Mouse (Mus musculus): Measurements from ENCODE around the gene Axin1. TPM values are rescaled to one million over a fixed set of nuclear protein-coding genes. Genes with fewer than 3 reads are reported as not detected.

The Axin1 gene
- polyA plus RNA-seq, 1 experiment from 2014 or later = 7.1 TPM

GRCm38 (mm10) chr17:26192481-26193190, 54.1 kb downstream of the Axin1 start:
- Histone ChIP-seq H3K9ac (replicated peaks; ENCODE audit: low read depth, low read length) (no peak overlapping the region), H3K4me3 (ENCODE audit: low read depth, low read length) (no peak overlapping the region), H3K4me2 (ENCODE audit: low read depth, low read length) (no peak overlapping the region), H3K27me3 (ENCODE audit: control insufficient read depth, insufficient read depth, low read length) (no peaks in the 10 kb centered on the region), H3K4me1 (ENCODE audit: control insufficient read depth, insufficient read depth, low read length) (no peaks in the 10 kb centered on the region), H3K9me3 (ENCODE audit: control insufficient read depth, low read length) (no peaks in the 10 kb centered on the region), H3K36me3 (ENCODE audit: control insufficient read depth, insufficient read depth, low read length) (peaks cover 58% of the 10 kb centered on the region), H3K27ac (ENCODE audit: low read depth, low read length) (no peak overlapping the region)
- ATAC-seq (ENCODE audit: low read depth) = no peak
- WGBS = 98% methylated on average over 15 of the region's 15 CpGs

GRCm38 (mm10) chr17:26198892-26199291, 60.4 kb downstream of the Axin1 start, which contains the start of gene Pdia2:
Pdia2 (minus strand) TSS chr17:26199087.
- no peak within 1 kb of the TSS for H3K4me3 ChIP-seq (ENCODE audit: low read depth, low read length)
- H3K9me3 ChIP-seq (ENCODE audit: control insufficient read depth, low read length) = no peaks in the 10 kb centered on the region
- 86% methylated on average over 4 of the region's 4 CpGs for WGBS
- peaks cover 25% of the 10 kb centered on the region for H3K27me3 ChIP-seq (ENCODE audit: control insufficient read depth, insufficient read depth, low read length)
- no peak within 1 kb of the TSS for H3K27ac ChIP-seq (ENCODE audit: low read depth, low read length)
- H3K36me3 ChIP-seq (ENCODE audit: control insufficient read depth, insufficient read depth, low read length) = peaks cover 18% of the 10 kb centered on the region
- no peak within 1 kb of the TSS for H3K9ac ChIP-seq (replicated peaks; ENCODE audit: low read depth, low read length)
- H3K4me1 ChIP-seq (ENCODE audit: control insufficient read depth, insufficient read depth, low read length) = 0 out of 2 replicates have a peak, but pooled peaks cover 8% of the 10 kb centered on the region
- no peak within 1 kb of the TSS for H3K4me2 ChIP-seq (ENCODE audit: low read depth, low read length)
- ATAC-seq (ENCODE audit: low read depth) = no peak

GRCm38 (mm10) chr17:26200831-26201705, 62.6 kb downstream of the Axin1 start:
- under 1% methylated on average over 78 of the region's 92 CpGs for WGBS
- Histone ChIP-seq H3K27me3 (ENCODE audit: control insufficient read depth, insufficient read depth, low read length) (peaks cover 32% of the 10 kb centered on the region), H3K9ac (replicated peaks; ENCODE audit: low read depth, low read length) (peak overlapping the region; percentile 65), H3K4me2 (ENCODE audit: low read depth, low read length) (peak overlapping the region; percentile 93), H3K36me3 (ENCODE audit: control insufficient read depth, insufficient read depth, low read length) (peaks cover 3% of the 10 kb centered on the region; the same call in 1 of the 2 replicates), H3K27ac (ENCODE audit: low read depth, low read length) (no peak overlapping the region), H3K4me3 (ENCODE audit: low read depth, low read length) (peak overlapping the region; percentile 56), H3K4me1 (ENCODE audit: control insufficient read depth, insufficient read depth, low read length) (0 out of 2 replicates have a peak, but pooled peaks cover 8% of the 10 kb centered on the region), H3K9me3 (ENCODE audit: control insufficient read depth, low read length) (no peaks in the 10 kb centered on the region)
- peak; percentile 66 for ATAC-seq (ENCODE audit: low read depth)

- no peak overlapping the region for H3K4me3 ChIP-seq (ENCODE audit: low read depth, low read length)
- no peak overlapping the region for H3K9ac ChIP-seq (replicated peaks; ENCODE audit: low read depth, low read length)
These were observed 63.5 kb downstream of the Axin1 start for GRCm38 (mm10) chr17:26201998-26202397.

GRCm38 (mm10) chr17:26202737-26203136, 64.2 kb downstream of the Axin1 start, which contains the start of gene Rgs11:
Rgs11 (plus strand) TSS chr17:26202951.
- 2% methylated on average over 21 of the region's 22 CpGs for WGBS
- H3K4me2 ChIP-seq (ENCODE audit: low read depth, low read length) = peak within 1 kb of the TSS; percentile 93
- no peaks in the 10 kb centered on the region for H3K9me3 ChIP-seq (ENCODE audit: control insufficient read depth, low read length)
- peak within 1 kb of the TSS; percentile 44 for H3K9ac ChIP-seq (replicated peaks; ENCODE audit: low read depth, low read length)
- peaks cover 32% of the 10 kb centered on the region for H3K27me3 ChIP-seq (ENCODE audit: control insufficient read depth, insufficient read depth, low read length)
- ATAC-seq (ENCODE audit: low read depth) = no peak
- H3K36me3 ChIP-seq (ENCODE audit: control insufficient read depth, insufficient read depth, low read length) = 0 out of 2 replicates have a peak, but pooled peaks cover 2% of the 10 kb centered on the region
- H3K27ac ChIP-seq (ENCODE audit: low read depth, low read length) = no peak within 1 kb of the TSS
- H3K4me3 ChIP-seq (ENCODE audit: low read depth, low read length) = peak within 1 kb of the TSS; percentile 33
- H3K4me1 ChIP-seq (ENCODE audit: control insufficient read depth, insufficient read depth, low read length) = 0 out of 2 replicates have a peak, but pooled peaks cover 8% of the 10 kb centered on the region

More at GRCm38 (mm10) chr17:26201998-26202397, 63.5 kb downstream of the Axin1 start:
- Histone ChIP-seq H3K36me3 (ENCODE audit: control insufficient read depth, insufficient read depth, low read length) (peaks cover 3% of the 10 kb centered on the region; the same call in 1 of the 2 replicates), H3K27ac (ENCODE audit: low read depth, low read length) (no peak overlapping the region), H3K27me3 (ENCODE audit: control insufficient read depth, insufficient read depth, low read length) (peaks cover 32% of the 10 kb centered on the region), H3K4me1 (ENCODE audit: control insufficient read depth, insufficient read depth, low read length) (0 out of 2 replicates have a peak, but pooled peaks cover 8% of the 10 kb centered on the region), H3K4me2 (ENCODE audit: low read depth, low read length) (no peak overlapping the region), H3K9me3 (ENCODE audit: control insufficient read depth, low read length) (no peaks in the 10 kb centered on the region)
- no peak for ATAC-seq (ENCODE audit: low read depth)

- ATAC-seq (ENCODE audit: low read depth) = no peak; the same call in 1 of the 2 replicates
- peaks cover 32% of the 10 kb centered on the region for H3K27me3 ChIP-seq (ENCODE audit: control insufficient read depth, insufficient read depth, low read length)
- 1% methylated on average over 29 of the region's 30 CpGs for WGBS
These were observed 64.9 kb downstream of the Axin1 start for GRCm38 (mm10) chr17:26203321-26203811.

GRCm38 (mm10) chr17:26204766-26205165, 66.3 kb downstream of the Axin1 start:
- no peak overlapping the region for H3K4me3 ChIP-seq (ENCODE audit: low read depth, low read length)
- 0 out of 2 replicates have a peak, but pooled peaks cover 8% of the 10 kb centered on the region for H3K4me1 ChIP-seq (ENCODE audit: control insufficient read depth, insufficient read depth, low read length)
- H3K27me3 ChIP-seq (ENCODE audit: control insufficient read depth, insufficient read depth, low read length) = peaks cover 31% of the 10 kb centered on the region
- no peak overlapping the region for H3K9ac ChIP-seq (replicated peaks; ENCODE audit: low read depth, low read length)
- H3K36me3 ChIP-seq (ENCODE audit: control insufficient read depth, insufficient read depth, low read length) = no peaks in the 10 kb centered on the region
- 26% methylated on average over 11 of the region's 11 CpGs for WGBS
- H3K9me3 ChIP-seq (ENCODE audit: control insufficient read depth, low read length) = no peaks in the 10 kb centered on the region
- H3K27ac ChIP-seq (ENCODE audit: low read depth, low read length) = no peak overlapping the region
- no peak overlapping the region for H3K4me2 ChIP-seq (ENCODE audit: low read depth, low read length)
- no peak for ATAC-seq (ENCODE audit: low read depth)

More at GRCm38 (mm10) chr17:26203321-26203811, 64.9 kb downstream of the Axin1 start:
- Histone ChIP-seq H3K4me1 (ENCODE audit: control insufficient read depth, insufficient read depth, low read length) (0 out of 2 replicates have a peak, but pooled peaks cover 8% of the 10 kb centered on the region), H3K4me3 (ENCODE audit: low read depth, low read length) (peak overlapping the region; percentile 33), H3K9me3 (ENCODE audit: control insufficient read depth, low read length) (no peaks in the 10 kb centered on the region), H3K4me2 (ENCODE audit: low read depth, low read length) (peak overlapping the region; percentile 76), H3K27ac (ENCODE audit: low read depth, low read length) (no peak overlapping the region), H3K9ac (replicated peaks; ENCODE audit: low read depth, low read length) (peak overlapping the region; percentile 44), H3K36me3 (ENCODE audit: control insufficient read depth, insufficient read depth, low read length) (no peaks in the 10 kb centered on the region)

- no peak overlapping the region for H3K9ac ChIP-seq (replicated peaks; ENCODE audit: low read depth, low read length)
These were observed 67.9 kb downstream of the Axin1 start for GRCm38 (mm10) chr17:26206392-26206791.

More at GRCm38 (mm10) chr17:26206392-26206791, 67.9 kb downstream of the Axin1 start:
- Histone ChIP-seq H3K27me3 (ENCODE audit: control insufficient read depth, insufficient read depth, low read length) (peaks cover 28% of the 10 kb centered on the region), H3K4me3 (ENCODE audit: low read depth, low read length) (no peak overlapping the region), H3K4me1 (ENCODE audit: control insufficient read depth, insufficient read depth, low read length) (0 out of 2 replicates have a peak, but pooled peaks cover 1% of the 10 kb centered on the region), H3K36me3 (ENCODE audit: control insufficient read depth, insufficient read depth, low read length) (no peaks in the 10 kb centered on the region), H3K9me3 (ENCODE audit: control insufficient read depth, low read length) (no peaks in the 10 kb centered on the region), H3K27ac (ENCODE audit: low read depth, low read length) (no peak overlapping the region), H3K4me2 (ENCODE audit: low read depth, low read length) (no peak overlapping the region)
- 62% methylated on average over 1 of the region's 1 CpGs for WGBS
- ATAC-seq (ENCODE audit: low read depth) = no peak

All from neural tube, embryonic 14.5 days (tissue).